9 mouse cellular contexts compared by ENCODE assay signal in genomic region chr5:44284384-44284783, GRCm38 (mm10). TPM values are rescaled to one million over a fixed set of nuclear protein-coding genes. Genes with fewer than 3 reads are reported as not detected.
DNase-seq lines count a peak whose midpoint lies in the region; ATAC-seq and TF ChIP-seq lines count a peak whose summit lies in the region.
"Had no signal": no experiment of that assay in that cellular context is flagged by ENCODE, and none has a peak within 500 bp of the region (broad histone marks: within the 10 kb centered on the region; RNA-seq: fewer than 3 reads in every experiment).

No protein-coding gene starts in this region.

- TF ChIP-seq CTCF in cortical plate, adult 2 months (IDR thresholded peaks at IDR 0.05; ENCODE audit: extremely low read depth, insufficient read depth, low read length), result peak; percentile 99

- H3K36me3 ChIP-seq in kidney, embryonic 15.5 days, result no peaks in the 10 kb centered on the region
- H3K36me3 ChIP-seq in limb, embryonic 14.5 days (ENCODE audit: control insufficient read depth, insufficient read depth, low read length), result no peaks in the 10 kb centered on the region
- no peaks in the 10 kb centered on the region for H3K36me3 ChIP-seq in neural tube, embryonic 12.5 days
- H3K36me3 ChIP-seq: embryonic facial prominence, embryonic 13.5 days had no signal

- TF ChIP-seq POLR2A in cortical plate, adult 2 months (IDR thresholded peaks at IDR 0.05; ENCODE audit: extremely low read depth, insufficient read depth, low read length), result no peak
- TF ChIP-seq POLR2A in limb, embryonic 14.5 days (IDR thresholded peaks at IDR 0.05; ENCODE audit: borderline replicate concordance, extremely low read depth, insufficient read depth, insufficient read length), result no peak

- H3K4me3 ChIP-seq in cortical plate, adult 2 months (ENCODE audit: insufficient read depth, low read length), result no peak overlapping the region
- H3K4me3 ChIP-seq in kidney, embryonic 15.5 days (replicated peaks), result no peak overlapping the region
- no peak overlapping the region for H3K4me3 ChIP-seq in limb, embryonic 14.5 days (replicated peaks; ENCODE audit: low read length)
- no peak overlapping the region for H3K4me3 ChIP-seq in neural tube, embryonic 12.5 days
- H3K4me3 ChIP-seq: embryonic facial prominence, embryonic 13.5 days had no signal

- DNase-seq in 3T3-L1 (ENCODE audit: low read depth, low spot score), result peak; percentile 93
- DNase-seq in adipocyte (ENCODE audit: low spot score), result peak; percentile 89
- DNase-seq in gastrocnemius, postnatal 25 days, result peak; percentile 35
- DNase-seq in limb, embryonic 14.5 days (ENCODE audit: low spot score), result peak; percentile 91
- DNase-seq in testis, postnatal 10 days (ENCODE audit: low spot score), result peak; percentile 89

- no peak overlapping the region for H3K9ac ChIP-seq in kidney, embryonic 15.5 days
- H3K9ac ChIP-seq in limb, embryonic 14.5 days (ENCODE audit: low read depth, low read length, severe bottlenecking), result no peak overlapping the region
- no peak overlapping the region for H3K9ac ChIP-seq in neural tube, embryonic 12.5 days
- H3K9ac ChIP-seq: embryonic facial prominence, embryonic 13.5 days had no signal

- 13% methylated on average over 5 of the region's 5 CpGs for WGBS in kidney, embryonic 15.5 days
- 12% methylated on average over 5 of the region's 5 CpGs for WGBS in limb, embryonic 14.5 days
- 8% methylated on average over 5 of the region's 5 CpGs for WGBS in neural tube, embryonic 12.5 days

- no peaks in the 10 kb centered on the region for H3K9me3 ChIP-seq in kidney, embryonic 15.5 days (replicated peaks)
- H3K9me3 ChIP-seq in limb, embryonic 14.5 days (ENCODE audit: control insufficient read depth, low read length), result no peaks in the 10 kb centered on the region
- H3K9me3 ChIP-seq in neural tube, embryonic 12.5 days, result no peaks in the 10 kb centered on the region
- H3K9me3 ChIP-seq: embryonic facial prominence, embryonic 13.5 days had no signal

- no peak overlapping the region for H3K4me2 ChIP-seq in kidney, embryonic 15.5 days
- no peak overlapping the region for H3K4me2 ChIP-seq in limb, embryonic 14.5 days (replicated peaks; ENCODE audit: low read depth, low read length, severe bottlenecking)
- no peak overlapping the region for H3K4me2 ChIP-seq in neural tube, embryonic 12.5 days (replicated peaks)
- H3K4me2 ChIP-seq: embryonic facial prominence, embryonic 13.5 days had no signal

- H3K27me3 ChIP-seq in kidney, embryonic 15.5 days, result no peaks in the 10 kb centered on the region
- H3K27me3 ChIP-seq in limb, embryonic 14.5 days (ENCODE audit: control insufficient read depth, insufficient read depth, low read length), result no peaks in the 10 kb centered on the region
- H3K27me3 ChIP-seq in neural tube, embryonic 12.5 days (replicated peaks), result no peaks in the 10 kb centered on the region
- H3K27me3 ChIP-seq: embryonic facial prominence, embryonic 13.5 days had no signal

- 0 out of 2 replicates have a peak, but pooled peaks have one; percentile 54 for ATAC-seq in kidney, embryonic 15.5 days (replicated peaks; ENCODE audit: low FRiP score)
- 0 out of 2 replicates have a peak, but pooled peaks have one; percentile 19 for ATAC-seq in limb, embryonic 14.5 days (ENCODE audit: low FRiP score, low read depth)
- peak; percentile 44 for ATAC-seq in neural tube, embryonic 12.5 days (ENCODE audit: low FRiP score, low read depth)

- H3K27ac ChIP-seq in cortical plate, adult 2 months (ENCODE audit: insufficient read depth, low read length), result no peak overlapping the region
- H3K27ac ChIP-seq in kidney, embryonic 15.5 days, result no peak overlapping the region
- no peak overlapping the region for H3K27ac ChIP-seq in limb, embryonic 14.5 days (replicated peaks; ENCODE audit: low read depth, low read length)
- no peak overlapping the region for H3K27ac ChIP-seq in neural tube, embryonic 12.5 days
- H3K27ac ChIP-seq: embryonic facial prominence, embryonic 13.5 days had no signal

- no peaks in the 10 kb centered on the region for H3K4me1 ChIP-seq in cortical plate, adult 2 months (ENCODE audit: control insufficient read depth, insufficient read depth, low read length)
- H3K4me1 ChIP-seq in kidney, embryonic 15.5 days, result 0 out of 2 replicates have a peak, but pooled peaks cover 3% of the 10 kb centered on the region
- no peaks in the 10 kb centered on the region for H3K4me1 ChIP-seq in limb, embryonic 14.5 days (ENCODE audit: control insufficient read depth, insufficient read depth, low read length)
- no peaks in the 10 kb centered on the region for H3K4me1 ChIP-seq in neural tube, embryonic 12.5 days
- H3K4me1 ChIP-seq: embryonic facial prominence, embryonic 13.5 days had no signal

RNA-seq across cellular contexts. Expression of gene Tapt1, which starts 58.0 kb away (rescaled TPM):
- 50.3 and 53.3 TPM in 2 replicates for polyA plus RNA-seq in cortical plate, adult 2 months (2012; rRNA removed)
- 10 to 100 TPM; 29.9 to 33.9 TPM for total RNA-seq in gastrocnemius, postnatal 25 days (2021)
- polyA plus RNA-seq in kidney, embryonic 15.5 days (2015; fragmentation: Nextera tagmentation; extraction: Ambion mirVana), result 28.5 and 30.0 TPM in 2 replicates
- 47.9 and 53.2 TPM in 2 replicates for polyA plus RNA-seq in limb, embryonic 14.5 days (2012; rRNA removed)
- polyA plus RNA-seq in limb, embryonic 14.5 days (2014; fragmentation: Nextera tagmentation; extraction: Ambion mirVana), result 36.0 and 40.6 TPM in 2 replicates
- 32.4 and 35.9 TPM in 2 replicates for polyA plus RNA-seq in neural tube, embryonic 12.5 days (2016; fragmentation: Nextera tagmentation; extraction: Ambion mirVana)

Comparison
In these comparisons a context has a peak if more than half of its experiments do, and no peak if none do; other contexts are left out.
1. DNase-seq: peak in every context shown above with its lines; median percentile 93 in 3T3-L1; 91 in limb, embryonic 14.5 days; 89 in adipocyte; 89 in testis, postnatal 10 days; 35 in gastrocnemius, postnatal 25 days.